Mouse (Mus musculus): ENCODE data around the gene Rnase1.

GRCm38 (mm10) chr14:51125684-51126083 is 20.9 kb downstream of the Rnase1 start:
- no peak for TF ChIP-seq POLR2A (IDR thresholded peaks at IDR 0.05; ENCODE audit: control insufficient read depth, extremely low read depth, insufficient read depth, low read length, poor library complexity)
- no peak for TF ChIP-seq CTCF (IDR thresholded peaks at IDR 0.05; ENCODE audit: borderline replicate concordance, control insufficient read depth, extremely low read depth, insufficient read depth, low read length, poor library complexity)

Measured in thymus, adult 2 months (tissue).